Mouse (Mus musculus): ENCODE results near the gene Angel2. TPM values are rescaled to one million over a fixed set of nuclear protein-coding genes. Genes with fewer than 3 reads are reported as not detected.

The Angel2 gene
- polyA plus RNA-seq, 2 experiments, result 11.8 to 15.3 TPM

DNA sequence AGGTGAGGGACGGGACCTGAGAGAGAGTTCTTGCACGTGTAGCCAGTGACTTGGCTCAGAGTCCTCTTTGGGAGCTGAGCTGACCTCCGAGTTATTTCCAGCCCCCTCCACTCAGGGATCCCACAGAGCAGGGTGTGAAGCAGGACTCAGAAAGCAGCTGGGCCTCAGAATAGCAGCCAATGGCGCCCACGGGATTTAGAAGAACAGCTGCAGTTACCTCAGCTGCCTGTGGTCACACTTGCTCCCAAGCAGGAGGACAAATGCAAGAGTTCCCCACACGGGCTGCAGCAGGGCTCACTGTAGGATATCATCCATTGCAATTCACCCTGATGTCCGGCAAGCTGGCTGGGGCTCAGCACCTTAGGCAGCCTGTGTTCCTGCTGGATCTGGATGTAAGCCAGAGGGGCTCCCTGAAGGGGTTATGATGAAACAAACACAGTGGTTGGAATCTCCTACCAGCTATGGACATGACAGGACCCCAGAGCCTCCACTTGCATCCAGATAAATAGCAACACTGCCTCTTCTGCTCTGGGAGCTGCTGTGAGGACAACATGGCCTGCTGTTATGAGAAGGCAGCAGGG is 47.8 kb downstream of the Angel2 start:
- no peak for ATAC-seq (ENCODE audit: insufficient read depth)
- H3K36me3 ChIP-seq (replicated peaks; ENCODE audit: control insufficient read depth, insufficient read depth, low read depth), result no peaks in the 10 kb centered on the region
- no peak for DNase-seq (ENCODE audit: low read depth in 3 of 3, low spot score in 3 of 3)
- peaks cover 18% of the 10 kb centered on the region for H3K27me3 ChIP-seq (ENCODE audit: control insufficient read depth, insufficient read depth, low read length)
- H3K4me1 ChIP-seq (replicated peaks; ENCODE audit: control insufficient read depth in 2 of 2, insufficient read depth in 2 of 2, low read length in 1 of 2), result no peaks in the 10 kb centered on the region
- no peak overlapping the region for H3K9ac ChIP-seq (replicated peaks)
- H3K4me2 ChIP-seq (ENCODE audit: low read depth), result no peak overlapping the region
- TF ChIP-seq CTCF (IDR thresholded peaks at IDR 0.05; ENCODE audit: low read depth) (no peak), EP300 (IDR thresholded peaks at IDR 0.05; ENCODE audit: low read depth) (no peak)
- no peak overlapping the region for H3K27ac ChIP-seq
- no peak overlapping the region for H3K4me3 ChIP-seq (ENCODE audit: insufficient read depth in 1 of 2, low read depth in 2 of 2, low read length in 2 of 2)
- no peaks in the 10 kb centered on the region for H3K9me3 ChIP-seq (ENCODE audit: control insufficient read depth, low read length)
- 48% methylated on average over 7 of the region's 7 CpGs for WGBS (ENCODE audit: insufficient replicate concordance)

- Histone ChIP-seq H3K9ac (replicated peaks) (no peak overlapping the region), H3K27me3 (ENCODE audit: control insufficient read depth, insufficient read depth, low read length) (peaks cover 33% of the 10 kb centered on the region), H3K27ac (no peak overlapping the region), H3K36me3 (replicated peaks; ENCODE audit: control insufficient read depth, insufficient read depth, low read depth) (no peaks in the 10 kb centered on the region), H3K4me1 (replicated peaks; ENCODE audit: control insufficient read depth in 2 of 2, insufficient read depth in 2 of 2, low read length in 1 of 2) (no peaks in the 10 kb centered on the region), H3K4me2 (ENCODE audit: low read depth) (no peak overlapping the region), H3K9me3 (ENCODE audit: control insufficient read depth, low read length) (no peaks in the 10 kb centered on the region), H3K4me3 (ENCODE audit: insufficient read depth in 1 of 2, low read depth in 2 of 2, low read length in 2 of 2) (no peak overlapping the region)
- WGBS (ENCODE audit: insufficient replicate concordance), result 70% methylated on average over 8 of the region's 8 CpGs
- ATAC-seq (ENCODE audit: insufficient read depth) (no peak), DNase-seq (ENCODE audit: low read depth in 3 of 3, low spot score in 3 of 3) (no peak)
- TF ChIP-seq EP300 (IDR thresholded peaks at IDR 0.05; ENCODE audit: low read depth) (no peak), CTCF (IDR thresholded peaks at IDR 0.05; ENCODE audit: low read depth) (no peak)
These were observed 49.3 kb downstream of the Angel2 start for GRCm38 (mm10) chr1:190974191-190974590.

DNA sequence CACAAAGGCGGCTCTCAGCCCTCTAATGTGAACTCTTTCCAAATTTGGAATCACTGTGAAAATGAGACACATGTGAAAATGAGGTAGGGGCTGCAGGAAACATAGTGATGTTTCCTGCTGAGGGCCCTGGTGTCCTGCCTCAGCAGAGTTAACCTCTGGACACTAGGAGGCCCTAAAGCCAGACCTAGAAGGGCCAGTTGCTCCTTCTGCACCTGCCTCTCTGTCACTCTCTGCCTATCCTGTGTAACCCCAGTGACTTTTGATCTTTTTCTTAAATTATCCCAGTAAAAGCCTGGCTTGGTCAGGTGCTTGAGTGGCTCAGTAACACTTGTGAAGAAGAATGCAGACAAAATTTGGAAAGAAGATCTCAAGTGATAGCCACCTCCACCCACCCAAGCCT is 49.9 kb downstream of the Angel2 start:
- Histone ChIP-seq H3K4me3 (ENCODE audit: insufficient read depth in 1 of 2, low read depth in 2 of 2, low read length in 2 of 2) (no peak overlapping the region), H3K27ac (no peak overlapping the region), H3K27me3 (ENCODE audit: control insufficient read depth, insufficient read depth, low read length) (peaks cover 37% of the 10 kb centered on the region), H3K9ac (replicated peaks) (no peak overlapping the region), H3K4me2 (ENCODE audit: low read depth) (no peak overlapping the region), H3K4me1 (replicated peaks; ENCODE audit: control insufficient read depth in 2 of 2, insufficient read depth in 2 of 2, low read length in 1 of 2) (no peaks in the 10 kb centered on the region), H3K36me3 (replicated peaks; ENCODE audit: control insufficient read depth, insufficient read depth, low read depth) (no peaks in the 10 kb centered on the region), H3K9me3 (ENCODE audit: control insufficient read depth, low read length) (no peaks in the 10 kb centered on the region)
- TF ChIP-seq EP300 (IDR thresholded peaks at IDR 0.05; ENCODE audit: low read depth), result no peak
- no peak for TF ChIP-seq CTCF (IDR thresholded peaks at IDR 0.05; ENCODE audit: low read depth)
- 35% methylated on average over 1 of the region's 1 CpGs for WGBS (ENCODE audit: insufficient replicate concordance)
- ATAC-seq (ENCODE audit: insufficient read depth) (no peak), DNase-seq (ENCODE audit: low read depth in 3 of 3, low spot score in 3 of 3) (no peak)

- Histone ChIP-seq H3K4me3 (ENCODE audit: insufficient read depth in 1 of 2, low read depth in 2 of 2, low read length in 2 of 2) (no peak overlapping the region), H3K27ac (no peak overlapping the region), H3K4me2 (ENCODE audit: low read depth) (no peak overlapping the region), H3K4me1 (replicated peaks; ENCODE audit: control insufficient read depth in 2 of 2, insufficient read depth in 2 of 2, low read length in 1 of 2) (no peaks in the 10 kb centered on the region), H3K27me3 (ENCODE audit: control insufficient read depth, insufficient read depth, low read length) (peaks cover 43% of the 10 kb centered on the region), H3K9ac (replicated peaks) (no peak overlapping the region), H3K36me3 (replicated peaks; ENCODE audit: control insufficient read depth, insufficient read depth, low read depth) (no peaks in the 10 kb centered on the region), H3K9me3 (ENCODE audit: control insufficient read depth, low read length) (no peaks in the 10 kb centered on the region)
- ATAC-seq (ENCODE audit: insufficient read depth) (no peak), DNase-seq (ENCODE audit: low read depth in 3 of 3, low spot score in 3 of 3) (no peak)
- 41% methylated on average over 11 of the region's 11 CpGs for WGBS (ENCODE audit: insufficient replicate concordance)
- no peak for TF ChIP-seq EP300 (IDR thresholded peaks at IDR 0.05; ENCODE audit: low read depth)
- TF ChIP-seq CTCF (IDR thresholded peaks at IDR 0.05; ENCODE audit: low read depth), result no peak
These were observed 52.1 kb downstream of the Angel2 start for GRCm38 (mm10) chr1:190976887-190977573.

DNA sequence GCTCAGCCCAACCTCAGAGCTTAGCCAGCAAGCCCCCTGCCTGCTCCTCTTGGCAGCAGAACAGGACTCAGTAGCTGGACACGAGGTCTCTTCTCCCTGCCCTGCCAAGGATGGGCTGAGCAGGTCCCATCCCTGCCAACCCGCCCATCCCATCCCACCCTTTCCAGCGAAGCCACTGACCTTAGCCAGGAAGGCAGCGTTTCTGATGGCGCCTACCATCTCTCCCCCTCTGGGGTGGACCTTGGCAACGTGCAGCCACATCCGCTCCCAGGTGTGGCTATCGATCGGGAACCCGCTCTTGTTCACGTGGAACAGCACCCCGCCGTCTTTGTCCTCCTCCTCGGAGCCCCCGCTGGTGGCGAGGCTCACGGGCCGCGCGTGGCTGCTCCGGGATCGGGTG is 53.1 kb downstream of the Angel2 start:
- H3K9me3 ChIP-seq (ENCODE audit: control insufficient read depth, low read length), result no peaks in the 10 kb centered on the region
- peak overlapping the region; percentile 8 to 48; a peak in 2 of 4 replicates for H3K4me3 ChIP-seq (ENCODE audit: insufficient read depth in 1 of 2, low read depth in 2 of 2, low read length in 2 of 2)
- no peaks in the 10 kb centered on the region for H3K4me1 ChIP-seq (replicated peaks; ENCODE audit: control insufficient read depth in 2 of 2, insufficient read depth in 2 of 2, low read length in 1 of 2)
- H3K9ac ChIP-seq (replicated peaks), result no peak overlapping the region
- TF ChIP-seq CTCF (IDR thresholded peaks at IDR 0.05; ENCODE audit: low read depth) (no peak), EP300 (IDR thresholded peaks at IDR 0.05; ENCODE audit: low read depth) (no peak)
- no peak overlapping the region for H3K27ac ChIP-seq
- no peaks in the 10 kb centered on the region for H3K36me3 ChIP-seq (replicated peaks; ENCODE audit: control insufficient read depth, insufficient read depth, low read depth)
- ATAC-seq (ENCODE audit: insufficient read depth) (no peak), DNase-seq (ENCODE audit: low read depth in 3 of 3, low spot score in 3 of 3) (no peak)
- peak overlapping the region; percentile 61 for H3K4me2 ChIP-seq (ENCODE audit: low read depth)
- H3K27me3 ChIP-seq (ENCODE audit: control insufficient read depth, insufficient read depth, low read length), result peaks cover 43% of the 10 kb centered on the region
- 4% methylated on average over 22 of the region's 22 CpGs for WGBS (ENCODE audit: insufficient replicate concordance)
